Mouse (Mus musculus) forelimb bud, embryonic 11.5 days (tissue): ENCODE measurements around the gene Mfap3.
"Not testable (repeated sequence)": the region's sequence is repeated elsewhere in the genome, so short reads cannot be mapped to it uniquely, and the experiment has no call there.

Experiments used
- DNase-seq: peaks from one replicate; pipeline ENCODE4 v3.0.0-alpha.2; 2012; ENCODE audit warnings: low read depth, low spot score

Gene Mfap3

GRCm38 (mm10) chr11:57529111-57529510 lies 10.6 kb downstream of the Mfap3 start:
- DNase-seq = no peak

- DNase-seq = no peak
Measured at GRCm38 (mm10) chr11:57531300-57531950, 13.0 kb downstream of the Mfap3 start.

GRCm38 (mm10) chr11:57532306-57532705 lies 13.8 kb downstream of the Mfap3 start:
- DNase-seq = no peak

GRCm38 (mm10) chr11:57535912-57536311 lies 17.4 kb downstream of the Mfap3 start:
- DNase-seq = no peak

GRCm38 (mm10) chr11:57539841-57540418 lies 21.5 kb downstream of the Mfap3 start:
- DNase-seq = no peak

GRCm38 (mm10) chr11:57540681-57541080 lies 22.2 kb downstream of the Mfap3 start:
- no peak for DNase-seq

- peak; percentile 94 for DNase-seq
Measured at GRCm38 (mm10) chr11:57548618-57549550, 30.4 kb downstream of the Mfap3 start.

GRCm38 (mm10) chr11:57550230-57550629 lies 31.8 kb downstream of the Mfap3 start:
- no peak for DNase-seq

GRCm38 (mm10) chr11:57551016-57551415 lies 32.6 kb downstream of the Mfap3 start:
- no peak for DNase-seq

- DNase-seq = no peak
Measured at GRCm38 (mm10) chr11:57553015-57553780, 34.7 kb downstream of the Mfap3 start.

GRCm38 (mm10) chr11:57557936-57558335 lies 39.5 kb downstream of the Mfap3 start:
- not testable (repeated sequence) for DNase-seq

GRCm38 (mm10) chr11:57564564-57564963 lies 46.1 kb downstream of the Mfap3 start:
- no peak for DNase-seq

GRCm38 (mm10) chr11:57566091-57567035 lies 47.9 kb downstream of the Mfap3 start:
- DNase-seq = no peak

GRCm38 (mm10) chr11:57568950-57569490 lies 50.6 kb downstream of the Mfap3 start:
- no peak for DNase-seq

- DNase-seq = no peak
Measured at GRCm38 (mm10) chr11:57571035-57571434, 52.6 kb downstream of the Mfap3 start.

GRCm38 (mm10) chr11:57573686-57574274 lies 55.3 kb downstream of the Mfap3 start:
- no peak for DNase-seq

GRCm38 (mm10) chr11:57576871-57577515 lies 58.5 kb downstream of the Mfap3 start:
- no peak for DNase-seq

GRCm38 (mm10) chr11:57582818-57583635 lies 64.6 kb downstream of the Mfap3 start:
- DNase-seq = no peak
